Mouse (Mus musculus) spleen, embryonic (tissue): ENCODE measurements at regions not wholly inside any gene's neighbourhood (a gene's known extent, or its start where the extent isn't known, plus 50 kb on each side); places are given as distances from the start of the nearest gene placed in this dataset.
"Not testable (repeated sequence)": the region's sequence is repeated elsewhere in the genome, so short reads cannot be mapped to it uniquely, and the experiment has no call there.

Experiments
- CTCF ChIA-PET: fragments of 350-600 bp; sonication (Branson Sonifier 250); formaldehyde crosslinking; loops from one replicate; lab custom pipeline; 2022; lab: Charles Lee

- CTCF ChIA-PET, result no interaction called here
These were observed 77.4 kb downstream of the Tfpi2 start for GRCm38 (mm10) chr6:3911284-3911683.

GRCm38 (mm10) chr6:3904704-3905103 is 84.0 kb downstream of the Tfpi2 start:
- CTCF ChIA-PET, result no interaction called here

- CTCF ChIA-PET, result interaction anchor here (0.7 kb wide), 1 partner anchor 14 kb away, joined by 8 read pairs; no protein-coding TSS in a partner anchor
These were observed 111.3 kb upstream of the Calcr start for GRCm38 (mm10) chr6:3875816-3876215.

- CTCF ChIA-PET, result not testable (repeated sequence)
These were observed 110.3 kb upstream of the Calcr start for GRCm38 (mm10) chr6:3874826-3875225.

GRCm38 (mm10) chr6:3861046-3861445 is 96.5 kb upstream of the Calcr start:
- CTCF ChIA-PET, result no interaction called here

GRCm38 (mm10) chr6:3860587-3860975 is 96.1 kb upstream of the Calcr start:
- CTCF ChIA-PET, result no interaction called here

- CTCF ChIA-PET, result no interaction called here
These were observed 95.5 kb upstream of the Calcr start for GRCm38 (mm10) chr6:3859942-3860586.

GRCm38 (mm10) chr6:3850146-3850545 is 85.6 kb upstream of the Calcr start:
- CTCF ChIA-PET, result no interaction called here
